Mouse (Mus musculus) liver, postnatal 0 days (tissue): ENCODE data around the gene P3h2. TPM values are rescaled to one million over a fixed set of nuclear protein-coding genes. Genes with fewer than 3 reads are reported as not detected.

Source experiments
- ATAC-seq: fragments of 200-750 bp; cut with Nextera tagmentation; 2 replicates; pipeline ENCODE4 v1.8.0; 2017; ENCODE audit warnings: mild to moderate bottlenecking, moderate library complexity
- DNase-seq: peaks from one replicate; pipeline ENCODE4 v3.0.0-alpha.2; 2016
- H3K27ac ChIP-seq: fragments of 300-500 bp; sonication (generic); 2 replicates; pipeline ENCODE4 v1.5.1; 2014; ENCODE audit warnings: antibody characterized with exemption, moderate library complexity, mild to moderate bottlenecking, low read depth
- H3K27me3 ChIP-seq: fragments of 300-500 bp; sonication (generic); 2 replicates; pipeline ENCODE4 v1.6.1; 2014; ENCODE audit warnings: low read length, control low read depth, mixed read lengths; ENCODE audit not compliant: insufficient read depth
- H3K36me3 ChIP-seq: fragments of 300-500 bp; sonication (generic); replicated peaks from 2 replicates; pipeline ENCODE4 v1.6.1; 2014; ENCODE audit warnings: mild to moderate bottlenecking, control low read depth, low read length, moderate library complexity, mixed read lengths; ENCODE audit not compliant: insufficient read depth
- H3K4me1 ChIP-seq: fragments of 300-500 bp; sonication (generic); 2 replicates; pipeline ENCODE4 v1.6.1; 2014; ENCODE audit warnings: antibody characterized with exemption, mild to moderate bottlenecking, control low read depth; ENCODE audit not compliant: insufficient read depth
- H3K4me2 ChIP-seq: fragments of 300-500 bp; sonication (generic); 2 replicates; pipeline ENCODE4 v1.6.1; 2014; ENCODE audit warnings: low read depth, mild to moderate bottlenecking, low read length, moderate library complexity, mixed read lengths
- H3K4me3 ChIP-seq: fragments of 300-500 bp; sonication (generic); 2 replicates; pipeline ENCODE4 v1.5.1; 2014; ENCODE audit warnings: low read depth, low read length
- H3K9ac ChIP-seq: fragments of 300-500 bp; sonication (generic); replicated peaks from 2 replicates; pipeline ENCODE4 v1.6.1; 2014; ENCODE audit warnings: mild to moderate bottlenecking, moderate library complexity
- H3K9me3 ChIP-seq: fragments of 300-500 bp; sonication (generic); 2 replicates; pipeline ENCODE4 v1.6.1; 2016; ENCODE audit warnings: mild to moderate bottlenecking, control low read depth, low read length, mixed read lengths
- CTCF ChIP-seq: sonication (generic); IDR thresholded peaks from 2 replicates; pipeline ENCODE4 v1.5.1; 2016; ENCODE audit warnings: antibody characterized with exemption, low read depth
- EP300 ChIP-seq: IDR thresholded peaks from 2 replicates; pipeline ENCODE4 v1.6.1; 2016; ENCODE audit warnings: antibody characterized with exemption, low read depth, mild to moderate bottlenecking
- whole genome bisulfite sequencing: fragments of 180-500 bp; shearing (Covaris S2); extraction: QIAGEN DNeasy Blood & Tissue Kit; methylation state at CpG from one replicate; pipeline ENCODE4 v1.1.7; 2014; ENCODE audit not compliant: insufficient replicate concordance; 5-methylcytosine and 5-hydroxymethylcytosine counted together
- polyA plus RNA-seq: library from polyadenylated mRNA; unstranded; fragments of >200 nt; fragmentation: Nextera tagmentation; extraction: Ambion mirVana; gene quantifications from 2 replicates; pipeline ENCODE4 v1.2.1, GENCODE M21; 2015

The P3h2 gene
- polyA plus RNA-seq, 1 experiment from 2014 or later, result 0.40 TPM

- Histone ChIP-seq H3K4me1 (no peaks in the 10 kb centered on the region), H3K27me3 (no peaks in the 10 kb centered on the region), H3K27ac (no peak overlapping the region), H3K4me3 (no peak overlapping the region), H3K4me2 (no peak overlapping the region), H3K9me3 (no peaks in the 10 kb centered on the region), H3K9ac (no peak overlapping the region), H3K36me3 (no peaks in the 10 kb centered on the region)
- TF ChIP-seq CTCF (peak; percentile 14; the same call in 1 of the 2 replicates), EP300 (no peak)
- DNase-seq (no peak), ATAC-seq (no peak)
- 51% methylated on average over 2 of the region's 2 CpGs for WGBS
Measured at GRCm38 (mm10) chr16:26021759-26022158, 83.8 kb downstream of the P3h2 start.

DNA sequence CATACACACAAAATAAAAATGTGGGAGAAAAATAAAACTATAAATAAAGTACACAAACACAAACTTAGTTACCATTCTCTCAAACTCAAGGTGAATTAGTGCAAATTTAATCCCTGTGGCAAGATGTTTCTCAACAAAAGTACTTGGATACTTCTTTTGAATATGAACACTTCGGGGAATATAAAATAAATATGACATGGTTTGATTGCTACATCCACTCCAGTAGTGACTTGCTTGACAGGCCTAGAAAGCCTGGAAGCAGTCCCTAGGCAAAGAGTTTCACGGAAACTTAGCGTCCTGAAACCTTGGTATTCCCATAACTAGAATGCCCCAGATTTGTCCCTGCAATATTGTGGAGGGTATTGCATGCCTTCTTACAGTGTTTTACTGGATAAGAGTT, 99.8 kb downstream of the P3h2 start:
- ATAC-seq (no peak), DNase-seq (no peak)
- Histone ChIP-seq H3K27ac (no peak overlapping the region), H3K36me3 (no peaks in the 10 kb centered on the region), H3K4me1 (no peaks in the 10 kb centered on the region), H3K4me2 (no peak overlapping the region), H3K27me3 (no peaks in the 10 kb centered on the region), H3K9me3 (no peaks in the 10 kb centered on the region), H3K4me3 (no peak overlapping the region), H3K9ac (no peak overlapping the region)
- WGBS, result 78% methylated on average over 3 of the region's 3 CpGs
- TF ChIP-seq CTCF (no peak), EP300 (no peak)

GRCm38 (mm10) chr16:26003261-26003660, 102.3 kb downstream of the P3h2 start:
- ATAC-seq (no peak), DNase-seq (no peak)
- Histone ChIP-seq H3K9me3 (no peaks in the 10 kb centered on the region), H3K4me2 (no peak overlapping the region), H3K4me1 (no peaks in the 10 kb centered on the region), H3K36me3 (no peaks in the 10 kb centered on the region), H3K4me3 (no peak overlapping the region), H3K9ac (no peak overlapping the region), H3K27me3 (no peaks in the 10 kb centered on the region), H3K27ac (no peak overlapping the region)
- 71% methylated on average over 4 of the region's 4 CpGs for WGBS
- no peak for TF ChIP-seq CTCF
- no peak for TF ChIP-seq EP300

GRCm38 (mm10) chr16:26002848-26003247, 102.7 kb downstream of the P3h2 start:
- Histone ChIP-seq H3K9ac (no peak overlapping the region), H3K27me3 (no peaks in the 10 kb centered on the region), H3K36me3 (no peaks in the 10 kb centered on the region), H3K4me2 (no peak overlapping the region), H3K9me3 (no peaks in the 10 kb centered on the region), H3K4me1 (no peaks in the 10 kb centered on the region), H3K27ac (no peak overlapping the region), H3K4me3 (no peak overlapping the region)
- TF ChIP-seq CTCF, result no peak
- TF ChIP-seq EP300, result no peak
- DNase-seq (no peak), ATAC-seq (no peak)
- 82% methylated on average over 9 of the region's 9 CpGs for WGBS

DNA sequence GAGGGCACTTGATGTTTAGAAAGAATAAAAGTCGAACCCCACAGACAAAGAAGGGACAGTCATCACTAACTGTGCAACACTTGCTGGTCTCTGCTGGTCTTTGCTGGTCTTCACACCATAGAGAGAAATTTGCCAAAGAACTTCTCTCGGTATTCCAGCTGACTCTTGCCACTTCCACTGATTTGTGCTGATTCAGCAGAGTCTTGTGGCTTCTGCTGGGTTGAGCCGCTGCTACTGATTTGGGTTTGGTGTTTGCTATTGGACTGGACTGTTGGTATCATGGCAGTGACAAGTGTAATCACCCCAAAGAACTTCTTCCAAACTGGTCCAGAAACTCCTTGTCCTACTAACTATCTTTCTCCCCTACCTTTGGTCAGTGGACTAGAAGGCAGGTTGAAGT, 111.0 kb downstream of the P3h2 start:
- DNase-seq, result no peak
- TF ChIP-seq EP300 (no peak), CTCF (no peak)
- WGBS, result 70% methylated on average over 3 of the region's 3 CpGs
- no peak overlapping the region for H3K9ac ChIP-seq
- ATAC-seq, result no peak
- H3K4me2 ChIP-seq, result no peak overlapping the region
- H3K27me3 ChIP-seq, result no peaks in the 10 kb centered on the region
- H3K9me3 ChIP-seq, result no peaks in the 10 kb centered on the region
- no peaks in the 10 kb centered on the region for H3K4me1 ChIP-seq
- H3K27ac ChIP-seq, result no peak overlapping the region
- H3K4me3 ChIP-seq, result no peak overlapping the region
- no peaks in the 10 kb centered on the region for H3K36me3 ChIP-seq

DNA sequence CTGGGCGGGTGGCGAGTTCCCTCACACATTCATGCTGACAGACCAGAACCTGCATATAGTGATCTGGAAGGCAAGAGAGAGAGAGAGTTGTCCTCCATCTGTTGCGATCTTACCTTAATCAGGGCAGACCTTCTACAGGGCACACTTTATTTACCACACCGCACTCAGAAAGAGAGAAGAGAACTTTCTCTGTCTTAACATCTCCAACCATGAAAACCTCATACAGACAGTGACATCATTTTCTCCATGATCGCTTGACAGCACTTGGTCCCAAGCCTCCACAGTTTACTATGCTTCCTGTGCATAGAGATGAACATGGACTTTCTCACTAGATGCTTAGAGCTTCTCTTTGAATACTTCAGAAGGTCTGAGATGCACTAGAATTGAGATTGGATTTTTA, 118.4 kb downstream of the P3h2 start:
- DNase-seq (no peak), ATAC-seq (no peak)
- Histone ChIP-seq H3K4me1 (no peaks in the 10 kb centered on the region), H3K27me3 (no peaks in the 10 kb centered on the region), H3K27ac (no peak overlapping the region), H3K4me3 (no peak overlapping the region), H3K9me3 (no peaks in the 10 kb centered on the region), H3K36me3 (no peaks in the 10 kb centered on the region), H3K9ac (no peak overlapping the region), H3K4me2 (no peak overlapping the region)
- TF ChIP-seq EP300 (no peak), CTCF (no peak)
- 82% methylated on average over 5 of the region's 5 CpGs for WGBS

DNA sequence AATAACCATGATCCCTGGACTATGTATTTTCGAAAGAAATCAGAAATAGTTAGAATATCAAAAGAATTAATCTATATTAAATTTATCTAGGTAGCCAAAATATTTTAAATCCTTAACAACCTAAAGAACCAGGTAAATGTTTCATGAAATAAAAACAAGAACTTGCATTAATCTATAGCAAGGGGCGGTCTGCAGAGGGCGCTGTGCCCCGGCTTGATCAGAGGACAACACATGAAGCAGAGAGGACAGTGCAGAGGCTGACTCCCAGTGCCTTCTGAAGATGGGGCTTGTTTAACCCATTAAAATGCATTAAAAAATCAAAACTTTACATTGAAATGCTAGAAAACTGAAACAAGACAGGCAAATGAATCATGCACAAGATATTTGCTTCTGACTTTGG, 121.9 kb downstream of the P3h2 start:
- WGBS, result 43% methylated on average over 4 of the region's 4 CpGs
- no peaks in the 10 kb centered on the region for H3K36me3 ChIP-seq
- H3K4me1 ChIP-seq, result no peaks in the 10 kb centered on the region
- TF ChIP-seq EP300 (no peak), CTCF (peak; percentile 50)
- no peaks in the 10 kb centered on the region for H3K27me3 ChIP-seq
- H3K4me3 ChIP-seq, result no peak overlapping the region
- no peak overlapping the region for H3K4me2 ChIP-seq
- H3K9me3 ChIP-seq, result no peaks in the 10 kb centered on the region
- H3K9ac ChIP-seq, result no peak overlapping the region
- DNase-seq (peak; percentile 37), ATAC-seq (no peak)
- H3K27ac ChIP-seq, result no peak overlapping the region
